Mouse (Mus musculus) forebrain, embryonic 15.5 days (tissue): ENCODE measurements around the gene Slc29a1. TPM values are rescaled to one million over a fixed set of nuclear protein-coding genes. Genes with fewer than 3 reads are reported as not detected.

Experiments used
- ATAC-seq: fragments of 200-750 bp; cut with Nextera tagmentation; replicated peaks from 2 replicates; pipeline ENCODE4 v1.8.0; 2017; ENCODE audit warnings: mild to moderate bottlenecking, moderate TSS enrichment, moderate library complexity
- H3K27ac ChIP-seq: fragments of 300-500 bp; sonication (generic); replicated peaks from 2 replicates; pipeline ENCODE4 v1.5.1; 2015; ENCODE audit warnings: mild to moderate bottlenecking, inconsistent platforms
- H3K27me3 ChIP-seq: fragments of 300-500 bp; sonication (generic); 2 replicates; pipeline ENCODE4 v1.6.1; 2015; ENCODE audit warnings: inconsistent platforms
- H3K36me3 ChIP-seq: fragments of 300-500 bp; sonication (generic); 2 replicates; pipeline ENCODE4 v1.6.1; 2015; ENCODE audit warnings: mild to moderate bottlenecking, inconsistent platforms
- H3K4me1 ChIP-seq: fragments of 300-500 bp; sonication (generic); 2 replicates; pipeline ENCODE4 v1.6.1; 2015; ENCODE audit warnings: inconsistent platforms
- H3K4me2 ChIP-seq: fragments of 300-500 bp; sonication (generic); replicated peaks from 2 replicates; pipeline ENCODE4 v1.6.1; 2015; ENCODE audit warnings: mild to moderate bottlenecking, inconsistent platforms
- H3K4me3 ChIP-seq: fragments of 300-500 bp; sonication (generic); 2 replicates; pipeline ENCODE4 v1.5.1; 2015; ENCODE audit warnings: mild to moderate bottlenecking, inconsistent platforms
- H3K9ac ChIP-seq: fragments of 300-500 bp; sonication (generic); replicated peaks from 2 replicates; pipeline ENCODE4 v1.6.1; 2015; ENCODE audit warnings: mild to moderate bottlenecking, inconsistent platforms
- H3K9me3 ChIP-seq: fragments of 300-500 bp; sonication (generic); 2 replicates; pipeline ENCODE4 v1.6.1; 2016; ENCODE audit warnings: inconsistent platforms
- WGBS: fragments of 180-500 bp; shearing (Covaris S2); methylation state at CpG from one replicate; pipeline ENCODE4 v1.1.7; 2015; ENCODE audit warnings: mixed read lengths; 5-methylcytosine and 5-hydroxymethylcytosine counted together
- polyA plus RNA-seq: library from polyadenylated mRNA; unstranded; fragments of >200 nt; fragmentation: Nextera tagmentation; extraction: Ambion mirVana; gene quantifications from 2 replicates; pipeline ENCODE4 v1.2.1, GENCODE M21; 2015

The Slc29a1 gene
- polyA plus RNA-seq, 1 experiment from 2014 or later, result 62.5 TPM

DNA sequence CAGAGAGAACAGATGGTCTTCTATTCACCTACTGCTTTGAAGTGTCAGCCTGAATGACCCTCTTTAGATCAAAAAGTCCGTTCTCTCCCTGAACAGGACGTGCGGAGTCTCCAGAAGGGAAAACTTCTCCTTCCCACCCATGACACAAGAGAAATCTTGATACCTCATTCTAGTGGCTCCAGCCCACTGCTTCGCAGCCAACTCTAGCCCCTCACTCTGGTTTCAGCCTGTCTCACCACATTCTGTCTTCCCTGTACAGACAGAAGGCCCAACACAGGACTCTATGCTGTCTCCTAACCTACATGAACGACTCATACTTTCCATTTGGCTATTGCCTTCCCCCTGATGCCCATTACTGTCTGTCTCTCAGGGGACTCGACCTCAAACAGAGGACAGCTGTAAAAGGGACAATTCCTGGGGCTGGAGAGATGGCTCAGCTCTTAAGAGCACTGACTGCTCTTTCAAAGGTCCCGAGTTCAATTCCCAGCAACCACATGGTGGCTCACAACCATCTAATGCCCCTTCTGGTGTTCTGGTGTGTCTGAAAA lies 48.1 kb downstream of the Slc29a1 start:
- peaks cover 7% of the 10 kb centered on the region; the same call in 1 of the 2 replicates for H3K36me3 ChIP-seq
- no peaks in the 10 kb centered on the region for H3K9me3 ChIP-seq
- H3K27ac ChIP-seq, result no peak overlapping the region
- no peak overlapping the region for H3K9ac ChIP-seq
- no peak overlapping the region for H3K4me3 ChIP-seq
- no peak overlapping the region for H3K4me2 ChIP-seq
- H3K4me1 ChIP-seq, result peaks cover 35% of the 10 kb centered on the region
- WGBS, result 50% methylated on average over 7 of the region's 7 CpGs
- peaks cover 11% of the 10 kb centered on the region for H3K27me3 ChIP-seq
- ATAC-seq, result no peak

DNA sequence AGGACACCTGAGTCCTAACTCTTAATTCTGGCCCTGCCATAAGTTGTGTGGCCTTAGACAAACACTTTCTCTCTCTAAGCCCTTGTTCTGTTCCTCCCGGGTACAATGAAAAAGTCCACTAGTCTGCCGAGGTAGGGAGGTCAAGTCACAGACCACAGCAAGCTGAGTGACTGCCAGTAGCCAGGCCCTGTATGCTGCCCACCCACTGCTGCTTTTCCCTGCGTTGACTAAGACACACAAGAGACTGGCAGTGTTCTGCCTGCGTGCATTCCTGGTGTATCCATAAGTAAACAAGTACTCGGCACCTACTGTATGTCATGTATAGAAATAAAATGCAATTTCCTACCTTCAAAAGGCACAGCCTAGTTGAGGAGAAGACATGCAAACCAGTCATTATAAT lies 49.2 kb downstream of the Slc29a1 start:
- Histone ChIP-seq H3K27ac (no peak overlapping the region), H3K9me3 (no peaks in the 10 kb centered on the region), H3K9ac (no peak overlapping the region)

DNA sequence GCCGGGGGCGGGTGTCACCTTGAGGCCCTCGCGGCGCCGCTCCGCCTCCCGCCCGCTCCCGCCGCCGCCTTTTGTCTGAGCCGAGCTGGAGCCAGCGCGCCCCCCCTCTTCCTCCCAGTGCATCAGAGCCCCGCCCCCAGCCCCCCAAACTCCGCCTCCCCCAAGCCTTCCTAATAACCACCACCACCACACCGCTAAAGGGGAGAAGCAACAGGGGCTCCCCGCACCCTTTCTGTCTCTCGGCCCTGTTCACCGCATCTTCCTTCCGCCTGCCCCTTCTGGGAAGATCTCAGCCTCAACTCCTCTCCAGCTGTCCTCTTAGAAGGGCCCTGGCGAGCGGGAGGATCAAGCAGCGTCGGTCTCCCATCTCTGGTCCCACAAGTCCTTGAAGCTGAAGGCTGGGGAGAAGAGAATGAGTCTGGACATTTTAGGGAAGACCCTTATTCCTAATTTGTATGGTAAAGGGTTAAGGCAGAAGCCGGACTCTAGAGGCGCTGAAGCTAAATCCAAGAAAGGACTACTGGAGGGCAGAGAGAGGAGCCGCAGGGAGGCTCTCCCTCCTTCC lies 49.7 kb downstream of the Slc29a1 start, which contains the start of gene Tmem151b:
Gene Tmem151b (minus strand): TSS at position 61 of the 565 bp plus-strand sequence.
- no peaks in the 10 kb centered on the region for H3K9me3 ChIP-seq
- under 1% methylated on average over 13 of the region's 29 CpGs for whole genome bisulfite sequencing
- H3K36me3 ChIP-seq, result peaks cover 21% of the 10 kb centered on the region; the same call in 1 of the 2 replicates
- H3K4me2 ChIP-seq, result peak within 1 kb of the TSS; percentile 61
- peak; percentile 47 for ATAC-seq
- H3K4me1 ChIP-seq, result peaks cover 45% of the 10 kb centered on the region
- H3K27me3 ChIP-seq, result peaks cover 9% of the 10 kb centered on the region
- peak within 1 kb of the TSS; percentile 98 for H3K9ac ChIP-seq
- peak within 1 kb of the TSS; percentile 92 for H3K4me3 ChIP-seq
- H3K27ac ChIP-seq, result peak within 1 kb of the TSS; percentile 93

More for the DNA sequence above, 49.2 kb downstream of the Slc29a1 start:
- Histone ChIP-seq H3K36me3 (peaks cover 16% of the 10 kb centered on the region; the same call in 1 of the 2 replicates), H3K4me3 (no peak overlapping the region), H3K4me1 (peaks cover 39% of the 10 kb centered on the region), H3K4me2 (peak overlapping the region; percentile 61; the same call in 1 of the 2 replicates), H3K27me3 (peaks cover 11% of the 10 kb centered on the region)
- 26% methylated on average over 5 of the region's 5 CpGs for WGBS
- ATAC-seq, result no peak

DNA sequence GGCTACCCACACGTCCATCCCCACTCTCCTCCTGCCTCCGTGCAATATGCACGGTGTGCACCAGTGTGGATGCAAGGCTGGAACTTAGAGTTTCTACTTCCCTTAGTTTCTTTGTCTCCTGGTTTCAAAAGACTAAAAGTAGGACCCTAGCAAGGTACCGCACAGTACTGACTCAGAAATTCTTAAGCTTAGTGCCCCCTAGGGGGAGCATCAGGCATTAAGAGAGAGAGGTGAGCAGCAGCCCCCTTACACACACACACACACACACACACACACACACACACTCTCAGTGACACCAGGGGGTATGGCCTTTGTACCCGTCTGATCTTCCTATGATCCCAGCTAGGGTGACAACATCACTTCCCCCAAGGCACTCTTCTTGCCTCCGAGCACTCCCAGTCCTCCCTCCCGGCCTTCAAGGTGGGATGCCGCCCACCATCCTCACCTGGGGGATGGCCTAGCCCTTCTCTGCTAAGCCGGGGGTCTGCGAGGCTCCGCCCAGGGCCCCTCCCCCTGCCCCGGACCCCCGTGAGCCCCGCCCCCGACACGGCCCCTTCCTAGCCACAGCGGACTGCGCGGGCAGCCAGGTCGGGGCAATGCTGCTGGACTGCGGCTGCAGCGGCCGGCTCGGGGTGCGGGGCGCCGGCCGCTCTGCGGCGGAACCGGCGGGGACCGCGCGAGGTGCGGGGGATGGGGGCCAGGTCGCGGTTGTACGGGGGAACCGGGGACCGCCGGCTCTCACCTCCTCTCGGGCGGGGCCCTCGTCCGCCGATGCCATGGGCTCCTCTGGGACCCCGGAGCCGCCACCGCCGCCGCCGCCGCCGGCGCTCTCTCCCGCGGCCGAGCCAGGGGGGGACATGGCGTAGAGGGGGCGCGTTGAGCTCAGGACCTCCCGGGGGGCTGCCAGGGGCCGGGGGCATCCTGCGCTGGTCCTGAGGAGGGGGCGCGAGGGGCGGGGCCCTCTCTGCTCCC lies 50.6 kb downstream of the Slc29a1 start:
- H3K27ac ChIP-seq, result peak overlapping the region; percentile 93
- no peaks in the 10 kb centered on the region for H3K9me3 ChIP-seq
- H3K4me1 ChIP-seq, result peaks cover 54% of the 10 kb centered on the region
- WGBS, result 2% methylated on average over 58 of the region's 68 CpGs
- H3K4me3 ChIP-seq, result peak overlapping the region; percentile 92
- peaks cover 9% of the 10 kb centered on the region for H3K27me3 ChIP-seq
- H3K36me3 ChIP-seq, result peaks cover 26% of the 10 kb centered on the region; the same call in 1 of the 2 replicates
- peak overlapping the region; percentile 98 for H3K9ac ChIP-seq
- ATAC-seq, result peak; percentile 78
- peak overlapping the region; percentile 61 for H3K4me2 ChIP-seq

DNA sequence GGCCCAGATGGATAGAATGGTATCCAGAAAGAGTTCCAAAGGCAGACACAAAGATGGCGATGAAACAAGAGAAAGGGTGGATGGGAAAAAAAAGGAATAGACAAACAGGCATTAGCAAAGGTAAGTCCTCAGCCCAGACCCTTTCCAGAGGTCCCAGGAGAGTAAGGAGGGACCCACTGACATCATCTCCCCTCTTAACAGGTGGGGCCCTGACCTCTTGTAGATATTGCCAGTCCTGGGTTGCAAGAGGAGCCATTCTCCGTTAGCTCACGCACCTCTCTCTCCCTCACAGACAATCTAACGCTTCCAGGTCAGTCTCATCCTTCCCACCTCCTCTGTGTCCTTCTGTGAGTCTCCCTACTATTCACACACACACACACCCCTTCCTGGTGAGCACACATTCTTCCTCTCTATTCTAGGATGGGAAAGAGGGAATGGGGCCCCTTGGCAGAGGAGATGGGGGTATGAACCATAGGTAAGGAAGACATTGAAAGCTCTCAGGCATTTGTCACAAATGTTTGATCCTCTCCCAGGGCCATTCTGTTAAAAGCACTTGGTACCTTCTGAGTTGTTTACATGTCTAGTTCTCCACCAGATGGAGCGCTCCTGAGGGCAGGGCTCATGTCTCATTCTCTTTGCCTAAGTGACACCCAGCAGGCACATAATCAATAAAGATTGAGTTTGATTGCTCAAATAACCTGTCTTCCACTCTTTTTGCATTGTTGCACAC lies 51.8 kb downstream of the Slc29a1 start:
- no peak overlapping the region for H3K9ac ChIP-seq
- peak overlapping the region; percentile 61 for H3K4me2 ChIP-seq
- H3K9me3 ChIP-seq, result no peaks in the 10 kb centered on the region
- H3K36me3 ChIP-seq, result peaks cover 26% of the 10 kb centered on the region; the same call in 1 of the 2 replicates
- WGBS, result 80% methylated on average over 5 of the region's 5 CpGs
- H3K4me1 ChIP-seq, result peaks cover 56% of the 10 kb centered on the region
- H3K27ac ChIP-seq, result no peak overlapping the region
- peak overlapping the region; percentile 92 for H3K4me3 ChIP-seq
- H3K27me3 ChIP-seq, result peaks cover 9% of the 10 kb centered on the region
- no peak for ATAC-seq

DNA sequence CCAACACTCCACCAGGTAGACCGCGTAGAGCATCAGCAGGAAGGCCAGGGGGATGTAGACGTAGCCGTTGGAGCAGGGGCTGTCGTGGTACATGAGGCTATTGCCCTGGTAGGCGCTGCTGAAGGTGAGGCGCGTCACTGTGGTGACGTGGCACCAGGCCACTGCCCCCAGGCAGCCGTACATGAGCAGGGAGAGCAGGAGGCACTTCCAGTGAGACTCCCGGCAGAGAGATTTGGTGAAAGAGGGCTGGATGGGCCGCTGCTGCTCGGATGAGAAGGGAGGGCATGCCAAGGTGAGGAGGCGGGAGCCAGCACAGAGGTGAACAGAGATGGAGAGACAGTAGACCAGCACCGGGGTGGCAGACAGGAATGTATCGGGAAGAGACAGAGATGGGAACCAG lies 52.5 kb downstream of the Slc29a1 start:
- Histone ChIP-seq H3K36me3 (peaks cover 26% of the 10 kb centered on the region; the same call in 1 of the 2 replicates), H3K9me3 (no peaks in the 10 kb centered on the region), H3K27ac (no peak overlapping the region), H3K4me1 (peaks cover 56% of the 10 kb centered on the region), H3K4me2 (no peak overlapping the region), H3K27me3 (peaks cover 9% of the 10 kb centered on the region), H3K9ac (no peak overlapping the region), H3K4me3 (peak overlapping the region; percentile 92)
- no peak for ATAC-seq
- 70% methylated on average over 16 of the region's 16 CpGs for WGBS

DNA sequence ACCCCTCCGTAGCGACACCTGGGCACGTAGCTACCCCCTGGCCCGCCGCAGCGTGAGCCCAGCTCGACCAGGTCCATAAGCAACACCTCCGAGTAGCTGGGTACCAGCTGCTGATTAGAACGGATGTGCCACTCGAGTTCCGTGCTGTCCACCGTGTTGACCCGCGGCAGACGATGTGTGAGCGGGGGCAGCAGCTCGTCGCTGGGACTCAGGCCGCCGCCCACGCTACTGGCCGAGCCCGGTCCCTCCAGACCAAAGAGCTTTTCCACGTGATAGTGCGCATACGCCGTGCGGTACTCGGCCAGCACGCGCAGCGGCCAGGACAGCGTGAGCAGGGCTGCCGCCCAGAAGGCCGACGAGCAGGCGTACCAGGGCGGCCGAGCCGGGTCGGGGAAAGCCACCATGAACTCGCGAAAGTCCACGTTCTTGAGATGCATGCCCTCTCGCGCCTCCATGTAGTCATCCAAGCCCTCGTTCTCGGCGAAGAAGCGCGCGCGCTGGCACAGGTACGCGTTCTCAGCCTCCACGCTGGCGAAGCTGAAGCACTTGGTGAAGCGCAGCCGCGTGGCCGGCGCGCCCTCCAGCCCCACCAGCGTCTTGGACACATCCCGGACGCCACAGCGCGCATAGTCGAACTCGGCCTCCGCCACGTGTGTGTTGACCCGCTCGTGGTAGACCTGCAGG lies 54.0 kb downstream of the Slc29a1 start:
- Histone ChIP-seq H3K9ac (no peak overlapping the region), H3K4me2 (0 out of 2 replicates have a peak overlapping the region, but pooled peaks have one; percentile 2), H3K36me3 (peaks cover 26% of the 10 kb centered on the region; the same call in 1 of the 2 replicates), H3K9me3 (no peaks in the 10 kb centered on the region), H3K27me3 (peaks cover 9% of the 10 kb centered on the region), H3K27ac (no peak overlapping the region), H3K4me1 (peaks cover 56% of the 10 kb centered on the region), H3K4me3 (peak overlapping the region; percentile 1; the same call in 1 of the 2 replicates)
- ATAC-seq, result no peak
- WGBS, result 16% methylated on average over 74 of the region's 74 CpGs

DNA sequence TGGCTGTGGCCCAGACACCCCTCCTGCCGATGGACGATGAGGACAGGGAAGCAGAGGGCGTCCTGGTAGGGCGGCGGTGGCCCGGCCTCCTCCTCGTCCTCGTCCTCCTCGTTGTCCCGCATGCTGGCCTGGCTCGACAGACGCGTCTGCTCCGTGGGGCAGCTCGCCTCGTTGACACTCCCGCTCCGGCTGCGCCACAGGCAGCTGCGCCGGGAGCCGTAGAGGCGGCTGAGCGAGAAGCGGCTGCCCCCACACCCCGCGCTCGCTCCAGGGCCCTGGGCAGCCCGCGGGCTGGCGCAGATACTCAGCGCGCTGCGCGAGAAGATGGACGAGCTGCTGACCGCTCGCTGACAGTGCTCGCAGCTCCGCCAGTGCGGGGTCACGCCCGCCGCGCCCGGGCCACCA lies 54.5 kb downstream of the Slc29a1 start:
- Histone ChIP-seq H3K4me2 (0 out of 2 replicates have a peak overlapping the region, but pooled peaks have one; percentile 0), H3K36me3 (peaks cover 26% of the 10 kb centered on the region; the same call in 1 of the 2 replicates), H3K9ac (no peak overlapping the region), H3K27me3 (peaks cover 9% of the 10 kb centered on the region), H3K4me1 (peaks cover 50% of the 10 kb centered on the region), H3K9me3 (no peaks in the 10 kb centered on the region), H3K4me3 (peak overlapping the region; percentile 1; the same call in 1 of the 2 replicates), H3K27ac (no peak overlapping the region)
- no peak for ATAC-seq
- WGBS, result 9% methylated on average over 46 of the region's 46 CpGs

DNA sequence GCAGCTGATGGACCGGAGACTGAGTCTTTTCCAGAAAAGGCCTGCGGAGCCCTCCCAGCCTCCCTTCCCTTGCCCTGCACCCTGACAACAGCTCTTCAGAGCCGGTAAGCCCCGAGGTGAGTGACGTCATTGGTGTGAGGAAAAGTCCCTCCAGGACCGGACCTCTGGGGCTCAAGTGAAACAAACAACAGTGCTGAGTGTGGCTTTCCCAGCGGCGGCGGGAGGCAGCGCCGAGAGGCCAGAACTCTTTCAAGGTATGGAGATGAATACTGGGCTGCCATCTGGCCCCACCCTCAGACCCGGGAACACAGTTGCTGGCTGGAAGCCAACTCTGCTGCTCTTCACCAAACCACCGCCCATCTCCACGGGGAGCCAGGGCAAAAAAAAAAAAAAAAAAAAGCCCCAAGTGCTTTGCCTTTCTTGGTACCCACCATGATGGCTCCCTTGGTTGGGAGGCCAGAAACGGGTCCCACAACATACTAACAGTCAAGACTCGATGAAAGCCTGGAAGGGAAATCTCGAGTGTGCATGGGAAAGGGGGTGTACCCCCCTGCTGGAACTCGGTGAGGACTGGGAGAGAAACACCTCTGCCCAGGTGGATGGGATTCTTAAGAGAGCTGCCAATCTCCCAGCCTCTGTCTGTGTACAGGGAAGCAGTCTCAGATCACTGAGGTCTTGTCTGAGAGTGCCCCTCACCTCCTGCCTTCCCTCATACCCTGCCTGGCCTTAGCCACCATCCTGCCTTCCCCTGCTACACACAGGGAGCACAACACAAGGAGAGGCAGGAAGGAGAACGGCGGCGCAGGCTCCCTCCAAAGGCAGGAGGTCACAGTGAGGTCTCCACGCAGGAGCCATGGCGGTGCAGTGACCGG lies 55.2 kb downstream of the Slc29a1 start:
- Histone ChIP-seq H3K27me3 (peaks cover 9% of the 10 kb centered on the region), H3K9ac (no peak overlapping the region), H3K27ac (no peak overlapping the region; the same call in 1 of the 2 replicates), H3K36me3 (peaks cover 26% of the 10 kb centered on the region; the same call in 1 of the 2 replicates), H3K9me3 (no peaks in the 10 kb centered on the region), H3K4me2 (0 out of 2 replicates have a peak overlapping the region, but pooled peaks have one; percentile 0), H3K4me3 (no peak overlapping the region), H3K4me1 (peaks cover 48% of the 10 kb centered on the region)
- WGBS, result 10% methylated on average over 24 of the region's 24 CpGs
- ATAC-seq, result no peak

DNA sequence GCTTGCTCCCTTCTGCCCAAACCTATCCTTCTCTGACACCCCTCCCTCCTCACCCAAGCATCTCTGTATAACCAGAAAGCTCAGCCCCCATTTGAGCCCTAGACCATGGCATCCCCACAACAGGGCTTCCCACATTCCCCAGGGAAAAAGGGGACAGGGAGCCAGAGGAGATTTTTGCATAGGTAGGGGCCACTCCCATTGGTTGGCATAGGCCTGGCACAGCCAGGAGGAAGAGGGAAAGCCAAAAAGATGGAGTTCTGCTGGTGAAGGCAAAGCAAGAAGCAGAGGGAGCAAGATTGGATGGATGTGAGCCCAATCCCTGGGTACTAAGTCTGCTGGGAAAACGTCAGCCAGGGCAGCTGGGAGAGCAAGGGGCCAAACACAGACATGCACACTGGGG lies 56.3 kb downstream of the Slc29a1 start:
- 24% methylated on average over 1 of the region's 1 CpGs for WGBS
- Histone ChIP-seq H3K27ac (no peak overlapping the region), H3K36me3 (peaks cover 26% of the 10 kb centered on the region; the same call in 1 of the 2 replicates), H3K27me3 (peaks cover 9% of the 10 kb centered on the region), H3K4me2 (no peak overlapping the region), H3K9me3 (no peaks in the 10 kb centered on the region), H3K9ac (no peak overlapping the region), H3K4me3 (no peak overlapping the region), H3K4me1 (peaks cover 43% of the 10 kb centered on the region)
- no peak for ATAC-seq
